Mouse (Mus musculus): Measurements from ENCODE around the gene Siglec1. TPM values are rescaled to one million over a fixed set of nuclear protein-coding genes. Genes with fewer than 3 reads are reported as not detected.

Gene Siglec1
- 0.49 TPM for polyA plus RNA-seq (2021)

- CTCF ChIA-PET, result interaction anchor here (0.9 to 1.1 kb wide), 3 partner anchors 8 to 31 kb away, joined by 3 read pairs; no protein-coding TSS in a partner anchor
- ATAC-seq (peak; percentile 54), DNase-seq (ENCODE audit: low read depth, low spot score) (no peak)
- TF ChIP-seq CTCF (IDR thresholded peaks at IDR 0.05), result no peak
- POLR2A ChIA-PET, result interaction anchor here (0.8 kb wide), 1 partner anchor 10 kb away, joined by 5 read pairs; no protein-coding TSS in a partner anchor
- in situ Hi-C loops (cut with MboI; ENCODE audit: low pct_unique_long_range_greater_than_20kb), result no loop called here
- no peaks in the 10 kb centered on the region for H3K27me3 ChIP-seq
Measured at GRCm38 (mm10) chr2:131086667-131087390, at the start of gene Siglec1. Siglec1 (minus strand) TSS chr2:131086765.

- ATAC-seq (no peak), DNase-seq (ENCODE audit: low read depth, low spot score) (no peak)
- ChIA-PET CTCF (no interaction called here), POLR2A (no interaction called here)
- no peaks in the 10 kb centered on the region for H3K27me3 ChIP-seq
- TF ChIP-seq CTCF (IDR thresholded peaks at IDR 0.05), result no peak
- in situ Hi-C loops (cut with MboI; ENCODE audit: low pct_unique_long_range_greater_than_20kb), result no loop called here
Measured at GRCm38 (mm10) chr2:131135521-131136139, 49.1 kb upstream of the Siglec1 start.

- in situ Hi-C loops (cut with MboI; ENCODE audit: low pct_unique_long_range_greater_than_20kb), result no loop called here
- DNase-seq (ENCODE audit: low read depth, low spot score) (no peak), ATAC-seq (no peak)
- no peaks in the 10 kb centered on the region for H3K27me3 ChIP-seq
- TF ChIP-seq CTCF (IDR thresholded peaks at IDR 0.05), result no peak
- POLR2A ChIA-PET, result no interaction called here
- CTCF ChIA-PET, result no interaction called here
Measured at GRCm38 (mm10) chr2:131134826-131135400, 48.3 kb upstream of the Siglec1 start.

- ATAC-seq, result no peak
- TF ChIP-seq CTCF (IDR thresholded peaks at IDR 0.05), result no peak
- H3K27me3 ChIP-seq, result no peaks in the 10 kb centered on the region
- DNase-seq (ENCODE audit: low read depth, low spot score), result no peak
- CTCF ChIA-PET, result no interaction called here
- POLR2A ChIA-PET, result no interaction called here
- in situ Hi-C loops (cut with MboI; ENCODE audit: low pct_unique_long_range_greater_than_20kb), result no loop called here
Measured at GRCm38 (mm10) chr2:131134381-131134780, 47.8 kb upstream of the Siglec1 start.

GRCm38 (mm10) chr2:131132930-131133547, 46.5 kb upstream of the Siglec1 start, which contains the start of gene Gm11037:
Gm11037 (plus strand) TSS chr2:131133497.
- no peaks in the 10 kb centered on the region for H3K27me3 ChIP-seq
- DNase-seq (ENCODE audit: low read depth, low spot score), result no peak
- CTCF ChIA-PET, result interaction anchor here (0.6 kb wide), 1 partner anchor 66 kb away, joined by 3 read pairs; no protein-coding TSS in a partner anchor
- in situ Hi-C loops (cut with MboI; ENCODE audit: low pct_unique_long_range_greater_than_20kb), result no loop called here
- ATAC-seq, result no peak
- POLR2A ChIA-PET, result no interaction called here
- TF ChIP-seq CTCF (IDR thresholded peaks at IDR 0.05), result no peak

GRCm38 (mm10) chr2:131132111-131132888, 45.7 kb upstream of the Siglec1 start:
- in situ Hi-C loops (cut with MboI; ENCODE audit: low pct_unique_long_range_greater_than_20kb), result no loop called here
- no peak for DNase-seq (ENCODE audit: low read depth, low spot score)
- POLR2A ChIA-PET, result no interaction called here

GRCm38 (mm10) chr2:131130849-131131248, 44.3 kb upstream of the Siglec1 start:
- in situ Hi-C loops (cut with MboI; ENCODE audit: low pct_unique_long_range_greater_than_20kb), result no loop called here
- no peak for ATAC-seq
- H3K27me3 ChIP-seq, result no peaks in the 10 kb centered on the region
- DNase-seq (ENCODE audit: low read depth, low spot score), result no peak
- ChIA-PET CTCF (no interaction called here), POLR2A (interaction anchor here (0.6 kb wide), 1 partner anchor 137 kb away, joined by 3 read pairs; no protein-coding TSS in a partner anchor)
- TF ChIP-seq CTCF (IDR thresholded peaks at IDR 0.05), result no peak

More at GRCm38 (mm10) chr2:131132111-131132888, 45.7 kb upstream of the Siglec1 start:
- no peaks in the 10 kb centered on the region for H3K27me3 ChIP-seq
- no peak for TF ChIP-seq CTCF (IDR thresholded peaks at IDR 0.05)
- ATAC-seq, result no peak
- CTCF ChIA-PET, result no interaction called here

- no peaks in the 10 kb centered on the region for H3K27me3 ChIP-seq
- ATAC-seq, result no peak
- POLR2A ChIA-PET, result no interaction called here
- CTCF ChIA-PET, result no interaction called here
- in situ Hi-C loops (cut with MboI; ENCODE audit: low pct_unique_long_range_greater_than_20kb), result no loop called here
- no peak for DNase-seq (ENCODE audit: low read depth, low spot score)
- TF ChIP-seq CTCF (IDR thresholded peaks at IDR 0.05), result no peak
Measured at GRCm38 (mm10) chr2:131129836-131130235, 43.3 kb upstream of the Siglec1 start.

GRCm38 (mm10) chr2:131128636-131129157, 42.1 kb upstream of the Siglec1 start:
- ATAC-seq (no peak), DNase-seq (ENCODE audit: low read depth, low spot score) (no peak)
- peaks cover under 1% of the 10 kb centered on the region for H3K27me3 ChIP-seq
- TF ChIP-seq CTCF (IDR thresholded peaks at IDR 0.05), result no peak
- in situ Hi-C loops (cut with MboI; ENCODE audit: low pct_unique_long_range_greater_than_20kb), result no loop called here
- POLR2A ChIA-PET, result no interaction called here
- CTCF ChIA-PET, result no interaction called here

- ATAC-seq (no peak), DNase-seq (ENCODE audit: low read depth, low spot score) (no peak)
- CTCF ChIA-PET, result no interaction called here
- TF ChIP-seq CTCF (IDR thresholded peaks at IDR 0.05), result no peak
- POLR2A ChIA-PET, result no interaction called here
- peaks cover 2% of the 10 kb centered on the region for H3K27me3 ChIP-seq
- in situ Hi-C loops (cut with MboI; ENCODE audit: low pct_unique_long_range_greater_than_20kb), result no loop called here
Measured at GRCm38 (mm10) chr2:131128211-131128610, 41.6 kb upstream of the Siglec1 start.

Data from Patski (cell line).